Mouse (Mus musculus): Measurements from ENCODE around the gene Pex14.

DNA sequence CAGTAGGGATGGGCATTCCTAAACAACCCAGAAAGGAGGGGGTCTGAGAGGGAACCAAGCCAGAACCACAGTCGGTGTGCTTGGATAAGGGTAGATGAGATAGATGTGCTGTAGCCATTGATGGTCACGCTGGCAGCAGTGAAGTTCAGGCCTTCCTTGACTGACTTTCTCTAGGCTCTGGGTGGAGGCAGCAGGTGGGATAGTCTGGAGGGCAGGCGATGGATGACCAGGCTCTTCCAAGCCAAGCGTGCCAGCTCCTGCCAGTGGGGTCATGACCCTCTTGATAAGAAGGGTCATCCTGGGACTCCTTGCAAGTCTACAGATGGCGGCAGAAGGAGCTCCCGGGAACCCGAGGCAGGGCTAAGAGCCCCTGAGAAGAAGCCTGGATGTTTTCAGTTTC, 187.5 kb downstream of the Pex14 start:
- TF ChIP-seq CTCF (IDR thresholded peaks at IDR 0.05; ENCODE audit: low read depth) (no peak), EP300 (optimal IDR thresholded peaks at IDR 0.05) (no peak)

Measured in stomach, postnatal 0 days (tissue).